Mouse (Mus musculus) forebrain, embryonic 14.5 days (tissue): ENCODE results near the gene Gm43552. TPM values are rescaled to one million over a fixed set of nuclear protein-coding genes. Genes with fewer than 3 reads are reported as not detected.
"Not testable (repeated sequence)": the region's sequence is repeated elsewhere in the genome, so short reads cannot be mapped to it uniquely, and the experiment has no call there.

Experiments
- ATAC-seq: fragments of 200-750 bp; cut with Nextera tagmentation; 2 replicates; pipeline ENCODE4 v1.8.0; 2017; ENCODE audit warnings: mild to moderate bottlenecking, moderate library complexity
- DNase-seq: peaks from one replicate; pipeline ENCODE4 v3.0.0-alpha.2; 2015; ENCODE audit warnings: low spot score
- H3K27ac ChIP-seq: fragments of 300-500 bp; sonication (generic); 2 replicates; pipeline ENCODE4 v1.5.1; 2014; ENCODE audit warnings: low read depth, mild to moderate bottlenecking, control low read depth, low read length, moderate library complexity
- H3K27me3 ChIP-seq: fragments of 300-500 bp; sonication (generic); replicated peaks from 2 replicates; pipeline ENCODE4 v1.6.1; 2014; ENCODE audit warnings: low read length, control low read depth, mixed read lengths; ENCODE audit not compliant: control insufficient read depth, insufficient read depth
- H3K36me3 ChIP-seq: fragments of 300-500 bp; sonication (generic); 2 replicates; pipeline ENCODE4 v1.6.1; 2014; ENCODE audit warnings: low read length, control low read depth; ENCODE audit not compliant: control insufficient read depth, insufficient read depth
- H3K4me1 ChIP-seq: fragments of 300-500 bp; sonication (generic); 2 replicates; pipeline ENCODE4 v1.6.1; 2014; ENCODE audit warnings: antibody characterized with exemption, low read length, control low read depth; ENCODE audit not compliant: control insufficient read depth, insufficient read depth
- H3K4me2 ChIP-seq: fragments of 300-500 bp; sonication (generic); 2 replicates; pipeline ENCODE4 v1.6.1; 2014; ENCODE audit warnings: mild to moderate bottlenecking, control low read depth, low read length
- H3K4me3 ChIP-seq: fragments of 300-500 bp; sonication (generic); 2 replicates; pipeline ENCODE4 v1.5.1; 2014; ENCODE audit warnings: low read depth, low read length, control low read depth
- H3K9ac ChIP-seq: fragments of 300-500 bp; sonication (generic); 2 replicates; pipeline ENCODE4 v1.6.1; 2014; ENCODE audit warnings: mild to moderate bottlenecking, low read length, control low read depth, moderate library complexity
- H3K9me3 ChIP-seq: fragments of 300-500 bp; sonication (generic); replicated peaks from 2 replicates; pipeline ENCODE4 v1.6.1; 2016; ENCODE audit warnings: low read length, control low read depth, mixed read lengths; ENCODE audit not compliant: control insufficient read depth
- WGBS: fragments of 180-500 bp; shearing (Covaris S2); extraction: QIAGEN DNeasy Blood & Tissue Kit; methylation state at CpG from one replicate; pipeline ENCODE4 v1.1.7; 2014; 5-methylcytosine and 5-hydroxymethylcytosine counted together
- polyA plus RNA-seq: library from polyadenylated mRNA; unstranded; fragments of >200 nt; fragmentation: Nextera tagmentation; extraction: Ambion mirVana; gene quantifications from 2 replicates; pipeline ENCODE4 v1.2.1, GENCODE M21; 2014

The Gm43552 gene
- polyA plus RNA-seq, 1 experiment from 2014 or later = not detected

DNA sequence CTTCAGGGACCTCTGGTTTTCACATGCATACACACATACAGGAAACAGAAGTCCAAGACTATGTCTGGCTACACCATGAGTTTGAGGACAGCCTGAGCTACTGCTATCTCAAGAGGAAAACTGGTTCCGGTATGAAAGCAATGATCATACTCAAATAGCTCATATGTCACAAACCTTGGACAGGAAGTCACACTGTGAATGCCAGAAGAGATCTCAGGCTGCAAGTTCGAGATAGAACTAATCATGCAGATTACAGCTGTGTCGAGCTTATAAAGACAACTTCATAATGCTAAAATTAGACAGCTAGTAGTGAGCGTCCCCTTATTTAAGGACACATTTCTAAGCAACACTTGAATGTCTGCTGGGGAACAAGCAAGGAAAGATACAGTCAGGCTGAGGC lies 12.1 kb downstream of the Gm43552 start:
- no peak overlapping the region for H3K27ac ChIP-seq
- H3K4me1 ChIP-seq = no peaks in the 10 kb centered on the region
- WGBS = 85% methylated on average over 4 of the region's 4 CpGs
- H3K4me3 ChIP-seq = no peak overlapping the region
- ATAC-seq (no peak), DNase-seq (no peak)
- no peak overlapping the region for H3K9ac ChIP-seq
- H3K36me3 ChIP-seq = 0 out of 2 replicates have a peak, but pooled peaks cover 3% of the 10 kb centered on the region
- H3K9me3 ChIP-seq = no peaks in the 10 kb centered on the region
- no peaks in the 10 kb centered on the region for H3K27me3 ChIP-seq
- no peak overlapping the region for H3K4me2 ChIP-seq

DNA sequence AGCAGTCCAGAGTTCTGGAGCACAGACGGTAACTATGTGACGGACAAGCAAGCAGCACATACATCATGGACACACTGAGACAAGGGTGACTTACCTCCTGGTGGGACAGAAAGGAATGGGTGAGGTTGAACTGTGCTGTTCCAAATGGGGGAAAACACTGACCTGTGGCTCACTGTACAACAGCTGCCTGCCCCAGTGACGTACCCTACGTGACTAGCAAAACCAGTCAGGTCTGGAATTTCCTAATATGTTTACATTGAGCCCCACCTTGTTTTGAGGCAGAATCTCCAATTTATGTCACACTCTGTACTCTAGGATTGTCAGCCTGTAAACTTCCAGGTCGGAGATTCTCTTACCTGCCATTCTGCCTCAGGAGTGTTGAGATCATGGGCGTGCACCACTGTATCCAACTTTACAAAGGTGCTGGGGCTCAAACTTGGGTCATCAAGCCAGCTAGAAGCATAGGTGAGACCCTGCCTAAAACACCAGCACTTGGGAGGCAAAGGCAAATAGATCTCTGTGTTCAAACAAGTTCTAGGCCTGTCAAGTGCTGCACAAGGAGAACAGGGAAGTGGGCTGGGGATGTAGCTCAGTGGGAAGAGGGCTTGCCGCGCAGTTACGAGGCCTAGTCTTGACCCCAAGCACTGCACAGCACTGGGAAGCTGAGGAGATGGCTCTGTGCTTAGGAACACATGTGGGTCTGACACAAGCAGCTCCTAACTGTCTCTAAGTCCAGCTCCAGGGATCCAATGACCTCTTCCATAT lies 12.8 kb downstream of the Gm43552 start:
- H3K9ac ChIP-seq = no peak overlapping the region
- no peak overlapping the region for H3K4me2 ChIP-seq
- H3K27me3 ChIP-seq = no peaks in the 10 kb centered on the region
- H3K4me1 ChIP-seq = no peaks in the 10 kb centered on the region
- H3K9me3 ChIP-seq = no peaks in the 10 kb centered on the region
- no peak overlapping the region for H3K27ac ChIP-seq
- WGBS = 95% methylated on average over 9 of the region's 9 CpGs
- H3K4me3 ChIP-seq = no peak overlapping the region
- H3K36me3 ChIP-seq = 0 out of 2 replicates have a peak, but pooled peaks cover 3% of the 10 kb centered on the region
- DNase-seq = no peak
- no peak for ATAC-seq

DNA sequence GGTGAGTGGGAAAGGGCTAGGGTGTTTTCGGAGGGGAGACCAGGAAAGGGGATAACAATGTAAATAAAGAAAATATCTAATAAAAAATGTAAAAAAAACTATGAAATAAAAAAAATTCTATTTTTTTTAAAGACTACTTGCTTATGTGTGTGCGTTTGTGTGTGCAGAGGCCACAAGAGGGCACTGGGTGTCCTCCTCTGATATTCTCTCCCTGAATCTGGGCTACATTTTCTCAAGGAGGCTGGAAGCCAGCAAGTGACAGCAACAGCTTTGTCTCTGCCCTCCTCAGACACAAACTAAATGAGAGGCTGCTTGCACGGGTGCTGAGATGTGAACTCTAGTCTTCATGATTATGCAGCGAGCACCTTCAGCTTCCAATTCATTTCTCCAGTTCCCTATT lies 14.4 kb downstream of the Gm43552 start:
- WGBS = 64% methylated on average over 4 of the region's 4 CpGs
- DNase-seq (peak; percentile 33), ATAC-seq (no peak)
- Histone ChIP-seq H3K9ac (no peak overlapping the region), H3K27ac (no peak overlapping the region), H3K27me3 (no peaks in the 10 kb centered on the region), H3K36me3 (0 out of 2 replicates have a peak, but pooled peaks cover 3% of the 10 kb centered on the region), H3K4me2 (no peak overlapping the region), H3K4me3 (no peak overlapping the region), H3K4me1 (no peaks in the 10 kb centered on the region), H3K9me3 (no peaks in the 10 kb centered on the region)

DNA sequence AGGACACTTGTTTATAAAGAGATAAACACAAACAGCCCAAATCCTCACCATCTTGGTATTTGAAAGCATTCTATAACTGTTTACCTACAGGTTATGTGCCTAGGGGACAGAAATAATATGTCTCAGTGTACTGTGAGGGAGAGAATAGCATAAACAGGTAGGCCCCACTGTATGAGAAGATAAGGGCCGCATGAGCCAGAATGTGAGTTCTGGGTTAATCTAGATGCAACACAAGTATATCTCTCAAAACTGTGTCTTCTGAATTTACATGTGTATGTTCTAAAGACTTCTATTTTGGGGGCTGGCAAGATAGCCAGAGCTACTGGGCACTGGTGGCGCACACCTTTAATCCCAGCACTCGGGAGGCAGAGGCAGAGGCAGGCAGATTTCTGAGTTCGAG lies 15.9 kb downstream of the Gm43552 start:
- not testable (repeated sequence) for ATAC-seq

DNA sequence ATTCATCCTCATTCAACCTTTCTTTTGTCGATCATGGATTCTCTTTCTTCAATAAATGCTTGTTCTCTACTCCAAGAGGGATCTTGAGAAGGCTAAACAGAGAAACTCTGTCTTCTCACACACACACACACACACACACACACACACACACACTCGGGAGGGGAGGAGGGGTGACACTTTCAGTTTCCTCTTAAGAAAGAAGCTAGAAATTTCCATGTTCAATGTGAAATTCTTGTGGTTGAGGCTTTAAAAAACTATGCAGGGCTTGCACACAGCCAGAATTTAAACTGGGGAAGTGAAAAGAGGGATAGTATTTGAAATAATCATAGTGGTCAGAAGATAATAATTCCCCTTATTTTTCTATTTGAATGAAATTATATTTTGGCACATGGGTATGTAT lies 16.8 kb downstream of the Gm43552 start:
- Histone ChIP-seq H3K27ac (no peak overlapping the region), H3K36me3 (0 out of 2 replicates have a peak, but pooled peaks cover 3% of the 10 kb centered on the region), H3K4me1 (no peaks in the 10 kb centered on the region), H3K27me3 (no peaks in the 10 kb centered on the region), H3K9me3 (no peaks in the 10 kb centered on the region), H3K9ac (no peak overlapping the region), H3K4me2 (no peak overlapping the region), H3K4me3 (no peak overlapping the region)
- WGBS = 66% methylated on average over 2 of the region's 2 CpGs
- ATAC-seq (no peak), DNase-seq (no peak)

More for the DNA sequence above, 15.9 kb downstream of the Gm43552 start:
- not testable (repeated sequence) for H3K4me1 ChIP-seq, H3K27ac ChIP-seq, H3K9ac ChIP-seq, H3K4me2 ChIP-seq, DNase-seq, H3K27me3 ChIP-seq, H3K9me3 ChIP-seq, H3K4me3 ChIP-seq, H3K36me3 ChIP-seq
- 94% methylated on average over 4 of the region's 4 CpGs for WGBS

DNA sequence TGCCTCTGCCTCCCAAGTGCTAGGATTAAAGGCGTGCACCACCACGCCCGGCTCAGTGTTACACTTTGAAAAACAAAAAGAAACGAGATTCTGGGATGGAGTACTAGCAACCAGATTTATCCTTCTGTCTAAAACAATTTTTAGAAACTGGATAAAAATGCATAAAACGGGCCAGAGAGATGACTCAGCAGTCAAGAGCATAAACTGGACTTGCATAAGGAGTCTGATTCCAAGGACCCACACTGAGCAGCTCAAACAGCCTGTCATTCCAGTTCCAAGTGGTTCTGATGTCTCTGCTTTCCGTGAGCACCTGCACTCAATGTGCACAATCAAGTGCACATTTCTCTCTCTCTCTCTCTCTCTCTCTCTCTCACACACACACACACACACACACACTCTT lies 22.9 kb downstream of the Gm43552 start:
- 92% methylated on average over 6 of the region's 6 CpGs for WGBS
- Histone ChIP-seq H3K4me3 (no peak overlapping the region), H3K4me1 (no peaks in the 10 kb centered on the region), H3K27ac (no peak overlapping the region), H3K9ac (no peak overlapping the region), H3K4me2 (no peak overlapping the region), H3K36me3 (peaks cover 24% of the 10 kb centered on the region), H3K9me3 (no peaks in the 10 kb centered on the region), H3K27me3 (no peaks in the 10 kb centered on the region)
- ATAC-seq (no peak), DNase-seq (no peak)

DNA sequence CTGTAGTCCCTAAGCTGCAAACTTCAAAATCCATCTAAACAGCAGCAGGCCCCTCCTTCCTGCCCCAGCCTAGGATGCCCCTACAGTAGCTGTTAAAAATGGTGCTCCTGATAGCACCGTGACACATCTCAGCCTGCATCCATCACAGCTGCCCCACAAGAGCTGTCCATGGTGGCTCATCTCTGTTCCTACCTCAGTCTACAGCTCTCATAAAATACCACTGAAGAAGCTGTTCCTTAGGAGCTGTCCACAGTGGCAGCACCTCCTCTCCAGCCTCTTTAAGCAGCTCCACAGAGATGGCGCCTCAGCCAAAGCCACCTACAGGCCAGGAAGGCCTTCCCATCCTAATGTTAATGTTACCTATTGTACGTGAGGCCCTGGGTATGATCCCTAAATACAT lies 25.7 kb downstream of the Gm43552 start:
- H3K4me1 ChIP-seq = no peaks in the 10 kb centered on the region
- WGBS = 92% methylated on average over 3 of the region's 3 CpGs
- no peak for ATAC-seq
- no peaks in the 10 kb centered on the region for H3K27me3 ChIP-seq
- DNase-seq = no peak
- no peak overlapping the region for H3K4me3 ChIP-seq
- no peak overlapping the region for H3K27ac ChIP-seq
- H3K9me3 ChIP-seq = no peaks in the 10 kb centered on the region
- H3K4me2 ChIP-seq = no peak overlapping the region
- H3K36me3 ChIP-seq = peaks cover 24% of the 10 kb centered on the region
- H3K9ac ChIP-seq = no peak overlapping the region

DNA sequence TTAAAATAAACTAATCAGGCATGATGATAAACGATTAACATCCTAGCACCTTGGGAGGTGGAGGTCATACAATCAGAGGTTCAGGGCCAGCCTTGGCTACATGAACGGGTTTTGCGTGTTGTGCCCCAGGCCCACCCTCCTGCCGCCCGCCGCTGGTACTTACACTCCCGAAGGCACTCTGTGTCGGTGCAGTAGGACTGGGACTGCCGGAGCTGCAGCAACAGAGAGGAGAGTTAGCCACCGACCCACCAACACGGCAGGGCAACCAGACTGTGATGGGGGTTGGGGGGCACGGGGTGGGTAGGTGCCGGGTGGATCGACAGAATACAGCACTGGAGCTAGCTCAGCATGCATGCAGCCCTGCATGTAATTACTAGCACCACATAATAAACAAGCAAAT lies 32.3 kb downstream of the Gm43552 start:
- Histone ChIP-seq H3K27me3 (no peaks in the 10 kb centered on the region), H3K4me3 (no peak overlapping the region), H3K36me3 (peaks cover 9% of the 10 kb centered on the region), H3K9ac (no peak overlapping the region), H3K27ac (no peak overlapping the region), H3K4me1 (no peaks in the 10 kb centered on the region), H3K9me3 (no peaks in the 10 kb centered on the region), H3K4me2 (no peak overlapping the region)
- ATAC-seq (no peak), DNase-seq (no peak)
- 90% methylated on average over 14 of the region's 14 CpGs for WGBS

DNA sequence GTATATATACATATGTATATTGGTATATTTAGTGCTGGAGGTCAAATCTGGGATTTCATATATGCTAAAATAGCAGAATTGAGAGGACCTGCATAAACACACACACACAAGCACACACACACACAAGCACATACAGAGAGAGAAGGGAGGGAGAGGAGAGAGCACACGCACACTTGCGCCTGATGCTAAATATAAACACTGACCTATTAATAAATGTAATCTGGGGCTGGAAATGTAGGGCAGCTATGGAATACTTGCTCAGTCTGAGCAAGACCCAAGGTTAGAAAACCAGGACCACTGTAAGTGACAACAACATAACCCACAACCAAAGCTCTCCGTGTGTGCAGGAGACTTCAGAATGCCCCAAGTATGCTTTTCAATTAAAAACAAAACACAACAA lies 33.2 kb downstream of the Gm43552 start:
- Histone ChIP-seq H3K4me3 (no peak overlapping the region), H3K27me3 (no peaks in the 10 kb centered on the region), H3K9me3 (no peaks in the 10 kb centered on the region), H3K36me3 (peaks cover 9% of the 10 kb centered on the region; the same call in 1 of the 2 replicates), H3K27ac (no peak overlapping the region), H3K9ac (no peak overlapping the region), H3K4me2 (no peak overlapping the region), H3K4me1 (no peaks in the 10 kb centered on the region)
- ATAC-seq (no peak), DNase-seq (no peak)
- 91% methylated on average over 3 of the region's 3 CpGs for WGBS
